Mouse (Mus musculus): ENCODE measurements around the gene Ccdc28b.

Gene Ccdc28b

DNA sequence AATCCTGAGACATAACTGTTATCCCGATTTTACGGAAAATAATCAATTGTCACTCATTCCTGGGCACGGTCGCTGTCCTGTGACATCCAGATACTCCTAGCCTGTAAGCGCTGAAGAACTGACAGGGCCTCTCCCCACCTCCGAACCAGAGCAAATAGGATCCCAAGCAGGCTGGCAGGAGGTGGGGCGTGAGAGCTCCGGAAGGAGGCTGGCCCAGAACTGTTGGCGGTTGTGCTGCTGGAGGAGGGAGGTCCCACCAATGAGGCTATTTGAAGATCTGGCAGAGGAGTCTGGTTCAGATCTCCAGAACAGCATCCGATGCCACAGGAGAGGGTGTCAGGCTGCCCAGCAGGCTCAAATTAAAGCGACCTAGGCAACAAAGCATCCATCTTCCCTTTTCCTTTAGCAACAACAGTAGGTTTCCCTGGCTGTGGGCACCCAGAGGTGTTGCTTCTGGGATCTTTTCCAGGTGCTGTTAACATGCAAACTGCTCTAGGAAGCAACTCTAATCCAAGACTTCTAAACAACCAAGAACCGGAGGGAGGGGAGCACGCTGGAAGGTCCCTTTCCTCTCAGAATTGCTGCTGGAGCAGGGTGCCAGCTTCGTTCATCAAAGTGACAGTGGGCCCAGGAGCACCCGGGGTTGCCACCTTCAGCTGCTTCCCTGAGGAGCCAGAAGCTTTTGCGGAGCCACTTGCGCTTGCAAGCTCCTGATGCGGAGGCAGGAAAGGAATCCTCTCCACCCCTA is 708 bp upstream of the Ccdc28b start:
- in situ Hi-C loops (cut with MboI, MseI) = loop anchor here (5.0 kb wide), 1 partner anchor 67 kb away; no protein-coding TSS in a partner anchor

DNA sequence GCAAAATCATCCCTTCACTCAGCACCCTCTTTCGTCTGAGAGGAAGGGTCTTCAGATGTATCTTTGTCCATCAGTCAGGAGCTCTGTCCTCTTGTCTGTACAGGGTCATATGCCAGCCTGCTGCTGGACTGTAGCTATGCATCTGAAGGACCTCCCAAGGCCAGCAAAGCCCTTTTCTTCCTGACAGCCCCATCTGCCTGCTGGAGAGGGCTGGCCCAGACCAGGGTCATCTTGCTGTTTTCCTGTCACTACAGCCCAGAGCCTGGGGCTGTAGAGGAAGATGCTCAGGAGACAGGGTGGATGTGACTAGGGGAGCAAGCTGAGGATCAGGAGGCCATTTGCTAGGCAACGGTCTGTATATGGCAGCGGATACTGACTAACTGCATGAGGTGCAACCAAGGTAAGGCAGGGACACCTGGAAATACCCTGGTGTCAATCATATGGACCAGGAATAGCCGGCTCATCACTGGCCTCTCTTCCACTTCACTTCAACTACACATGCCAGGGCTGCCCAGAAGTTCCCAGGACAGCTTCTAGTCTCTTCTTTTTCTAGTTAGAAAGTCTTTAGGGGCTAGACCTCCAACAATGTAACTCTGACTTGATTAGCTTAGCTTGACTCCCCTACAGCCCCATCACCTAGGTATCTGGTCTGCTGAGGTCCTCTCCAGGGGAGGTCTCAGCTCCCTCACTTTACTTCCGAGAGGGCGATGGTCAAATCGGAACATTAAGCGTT is 778 bp downstream of the Ccdc28b start:
- in situ Hi-C loops (cut with MboI, MseI) = loop anchor here (5.0 kb wide), 1 partner anchor 66 kb away; no protein-coding TSS in a partner anchor

DNA sequence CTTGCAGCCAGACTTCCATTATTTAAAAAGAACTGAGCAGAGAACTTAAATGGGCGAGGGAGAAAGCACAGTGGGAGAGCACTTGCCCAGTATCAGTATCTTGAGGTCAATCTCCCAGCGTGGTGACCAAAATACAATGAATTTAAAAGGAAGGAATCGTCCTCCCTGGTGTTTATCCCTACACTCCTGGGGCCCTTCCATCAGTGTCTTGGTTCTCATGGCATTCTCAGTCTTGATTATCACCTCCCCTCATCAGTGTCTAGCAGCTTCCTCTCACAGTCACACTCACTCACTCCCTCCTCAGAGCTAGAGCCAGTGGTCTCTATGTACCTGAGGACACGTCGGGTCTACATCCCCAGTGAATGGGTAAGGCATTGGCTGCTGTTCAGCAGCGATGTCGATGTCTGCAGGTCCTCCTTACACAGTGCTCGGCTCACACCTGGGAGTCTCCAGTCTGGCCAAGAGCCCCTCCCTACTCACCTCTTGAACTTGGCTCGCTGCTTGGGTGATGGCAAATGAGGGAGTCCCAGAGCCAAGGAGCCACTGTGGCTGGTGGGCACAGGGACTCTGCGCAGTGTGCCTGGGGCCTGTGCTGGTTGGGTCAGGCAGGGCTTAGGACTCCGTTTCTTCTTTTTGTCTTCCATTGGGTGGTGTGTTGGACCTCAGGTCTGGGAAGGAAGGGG is 1.5 kb downstream of the Ccdc28b start:
- in situ Hi-C loops (cut with MboI, MseI) = loop anchor here (5.0 kb wide), 1 partner anchor 65 kb away; no protein-coding TSS in a partner anchor

DNA sequence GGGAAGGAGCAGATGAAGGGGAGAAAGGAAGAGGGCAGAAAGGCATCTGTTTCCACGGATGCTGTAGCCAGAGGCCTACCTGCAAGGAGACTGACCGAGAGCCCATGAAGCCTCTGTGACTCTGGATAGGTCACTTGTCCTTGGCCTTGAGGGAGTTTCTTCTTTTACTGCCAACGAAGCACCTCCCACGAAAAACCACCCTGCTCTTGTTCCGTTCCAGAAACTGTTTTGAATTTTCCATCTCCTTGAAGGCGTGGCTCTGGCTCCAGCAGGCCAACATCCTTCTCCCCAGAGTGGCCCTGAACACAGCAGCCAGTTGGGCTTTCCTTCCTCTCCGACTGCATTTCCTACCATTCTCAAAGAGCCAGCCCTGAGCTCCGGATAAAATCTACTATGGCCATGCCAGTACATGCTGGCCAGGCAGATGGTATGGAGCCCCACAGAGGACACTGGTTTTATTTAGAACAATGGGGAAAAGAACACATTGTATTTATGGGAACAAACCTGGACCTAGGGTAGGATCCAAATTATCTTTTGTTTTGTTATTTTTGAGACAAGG is 2.4 kb downstream of the Ccdc28b start:
- in situ Hi-C loops (cut with MboI, MseI) = loop anchor here (5.0 kb wide), 1 partner anchor 64 kb away; no protein-coding TSS in a partner anchor

DNA sequence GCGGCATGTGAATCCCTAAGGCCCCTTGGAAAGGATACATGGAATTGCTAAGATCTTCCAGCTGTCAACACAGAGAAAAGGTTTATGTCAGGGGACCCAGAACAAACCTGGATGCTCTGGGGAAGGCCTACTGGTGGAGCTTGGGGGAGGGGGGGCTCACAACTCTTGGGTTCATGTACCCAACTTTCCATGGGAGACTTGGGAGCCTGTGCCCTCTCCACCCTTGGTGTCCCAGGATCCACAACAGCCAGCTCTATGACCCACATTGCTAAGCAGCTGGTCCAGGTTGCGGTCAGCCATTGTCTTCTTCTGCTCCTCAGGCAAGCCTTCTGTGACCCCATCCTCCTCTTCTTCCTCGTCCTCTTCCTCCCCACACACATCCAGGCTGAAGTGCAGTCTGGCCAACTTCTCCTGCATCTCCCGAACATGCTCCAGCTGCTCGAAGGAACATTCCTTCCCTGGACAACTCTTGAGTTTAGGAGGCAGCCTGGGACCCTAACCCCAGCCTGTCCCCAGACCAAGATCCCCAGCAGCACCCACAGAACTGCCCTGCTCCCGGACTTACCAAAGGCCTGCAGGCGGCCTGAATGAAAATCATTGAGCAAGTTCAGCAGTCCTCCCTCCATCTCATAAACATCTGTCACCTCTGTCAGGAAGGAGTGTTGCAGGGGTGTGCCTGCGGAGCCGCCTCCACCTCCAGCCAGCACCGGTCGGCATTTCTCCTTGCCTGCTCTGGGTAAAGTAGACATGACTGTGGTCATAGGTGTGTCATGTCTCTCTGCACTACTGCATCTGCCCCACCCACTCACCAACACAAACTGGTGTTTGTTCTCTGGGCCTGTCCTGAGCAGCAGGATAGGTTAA is 3.1 kb downstream of the Ccdc28b start:
- in situ Hi-C loops (cut with MboI, MseI) = loop anchor here (5.0 kb wide), 1 partner anchor 63 kb away; no protein-coding TSS in a partner anchor

DNA sequence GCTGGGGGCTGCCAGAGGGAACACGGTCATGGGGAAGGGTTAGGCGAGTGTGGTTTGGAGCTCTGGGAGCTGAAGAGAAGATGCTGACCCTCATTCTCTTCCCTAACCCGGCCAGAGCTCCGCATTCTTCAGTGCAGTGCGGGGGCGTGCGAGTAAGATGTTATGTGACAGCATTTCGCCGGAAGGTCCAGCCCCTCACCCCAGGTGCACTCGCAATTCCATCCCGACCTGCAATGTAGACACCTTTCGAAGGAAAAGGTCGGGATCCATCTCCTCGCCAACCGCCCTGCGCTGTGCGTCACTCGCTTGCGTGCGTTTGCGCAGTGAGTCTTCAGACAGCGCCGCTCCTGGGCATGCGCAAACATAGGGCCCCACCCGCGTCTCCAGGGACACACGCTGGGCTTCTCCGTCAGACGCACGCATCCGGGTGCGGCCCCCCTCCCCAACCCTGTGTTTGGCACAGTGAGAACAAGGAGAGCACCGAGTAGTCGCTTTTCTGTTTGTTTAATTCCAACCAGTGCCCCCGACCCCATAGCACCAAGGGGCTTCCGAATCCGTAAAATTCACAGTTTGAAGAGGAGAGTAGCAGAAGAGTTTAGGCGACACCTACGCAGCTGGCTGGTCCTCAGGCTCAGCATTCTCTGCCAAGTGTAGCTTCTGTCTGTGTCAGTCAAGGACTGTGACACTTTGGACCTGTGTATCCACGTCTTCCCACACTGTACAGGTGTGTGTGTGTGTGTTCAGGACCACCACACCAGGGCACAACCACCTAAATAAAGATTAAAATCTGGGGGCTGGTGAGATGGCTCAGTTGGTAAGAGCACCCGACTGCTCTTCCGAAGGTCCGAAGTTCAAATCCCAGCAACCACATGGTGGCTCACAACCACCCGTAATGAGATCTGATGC is 4.7 kb downstream of the Ccdc28b start, which contains the start of gene Iqcc:
Gene Iqcc (minus strand): TSS at position 314 of the 906 bp plus-strand sequence.
- in situ Hi-C loops (cut with MboI, MseI) = no loop called here

DNA sequence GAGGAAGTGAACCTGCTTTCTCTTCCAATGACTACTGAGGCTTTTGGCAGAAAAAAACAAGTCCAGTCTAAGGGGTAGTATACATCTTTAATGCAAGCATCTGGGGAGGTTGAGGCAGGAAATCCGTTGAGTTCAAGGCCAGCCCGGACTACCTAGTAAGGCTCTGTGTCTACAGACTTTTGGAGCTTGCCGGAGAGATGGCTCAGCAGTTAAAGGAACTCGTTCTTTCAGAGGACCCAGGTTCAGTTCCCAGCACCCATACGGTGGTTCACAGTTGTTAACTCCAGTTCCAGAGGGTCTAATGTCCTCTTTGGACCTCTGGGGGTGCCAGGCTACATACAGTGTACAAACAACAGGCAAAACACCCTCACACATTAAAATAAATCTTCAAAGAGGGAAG is 5.7 kb downstream of the Ccdc28b start:
- in situ Hi-C loops (cut with MboI, MseI) = no loop called here

DNA sequence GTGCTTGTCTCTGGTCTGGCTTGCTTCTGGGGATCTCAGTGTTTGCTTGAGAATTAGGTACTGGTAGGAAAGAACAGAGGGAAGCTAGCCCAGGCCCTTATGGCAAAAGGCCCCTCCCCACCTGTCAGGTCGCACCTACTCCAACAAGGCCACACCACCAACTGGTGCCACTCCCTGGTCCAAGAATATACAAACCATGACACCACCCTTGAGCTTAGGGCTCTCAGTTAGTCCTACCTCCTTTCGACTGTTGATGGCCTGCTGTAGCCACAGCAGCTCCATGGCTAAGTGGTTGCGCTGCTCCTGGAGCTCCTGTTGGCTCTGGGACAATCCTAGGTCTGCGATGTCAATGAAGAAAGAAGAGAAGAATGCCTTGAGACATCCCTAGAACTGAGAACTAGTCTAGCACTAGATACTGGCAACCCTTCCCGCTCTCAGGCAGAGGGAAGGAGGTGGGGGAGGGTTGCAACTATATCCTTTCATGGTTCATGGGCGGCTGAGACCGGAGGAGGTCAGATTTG is 6.6 kb downstream of the Ccdc28b start:
- in situ Hi-C loops (cut with MboI, MseI) = no loop called here

DNA sequence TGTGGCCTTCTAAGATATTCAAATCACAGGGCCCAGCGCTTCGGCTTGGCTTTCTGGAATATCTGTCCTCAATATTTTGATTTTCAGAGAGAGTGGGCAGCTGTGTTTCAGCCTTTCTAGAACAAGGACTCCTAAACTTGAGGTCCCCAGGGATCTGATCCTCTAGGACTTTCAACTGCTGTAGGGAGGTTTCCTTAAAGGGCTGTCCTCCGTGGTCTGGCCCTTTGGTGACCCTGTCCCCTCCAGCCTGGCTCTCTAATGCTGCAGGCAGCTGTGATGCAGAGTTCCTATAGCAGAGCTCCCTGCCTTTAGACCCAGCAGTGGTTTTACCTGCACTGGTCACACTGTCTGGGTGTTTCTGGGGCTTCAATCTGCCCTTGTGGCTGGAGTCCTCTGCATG is 7.1 kb downstream of the Ccdc28b start:
- in situ Hi-C loops (cut with MboI, MseI) = no loop called here

DNA sequence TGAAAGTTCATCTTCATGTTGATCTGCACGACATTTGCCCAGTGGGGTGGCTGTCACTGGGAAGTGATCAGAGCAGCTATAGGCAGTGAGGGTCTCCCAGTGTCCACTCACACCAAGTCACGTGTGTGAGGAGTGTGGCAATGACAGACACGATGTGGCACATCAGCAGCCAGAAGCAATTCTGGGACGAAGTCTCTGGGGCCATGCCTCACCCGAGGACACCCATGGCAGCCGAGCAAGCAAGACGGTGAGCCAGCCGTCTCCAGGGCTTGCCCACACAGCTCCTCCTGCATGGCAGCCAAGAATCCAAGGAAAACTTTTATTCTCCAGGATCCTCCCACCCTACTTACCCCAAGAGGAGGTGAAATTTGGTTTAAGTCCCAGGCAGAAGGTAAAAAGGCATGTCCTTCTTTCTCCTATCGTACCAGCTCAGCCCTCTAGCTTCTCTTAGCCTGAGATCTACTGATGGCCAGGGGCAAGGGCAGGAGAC is 7.9 kb downstream of the Ccdc28b start:
- in situ Hi-C loops (cut with MboI, MseI) = no loop called here

DNA sequence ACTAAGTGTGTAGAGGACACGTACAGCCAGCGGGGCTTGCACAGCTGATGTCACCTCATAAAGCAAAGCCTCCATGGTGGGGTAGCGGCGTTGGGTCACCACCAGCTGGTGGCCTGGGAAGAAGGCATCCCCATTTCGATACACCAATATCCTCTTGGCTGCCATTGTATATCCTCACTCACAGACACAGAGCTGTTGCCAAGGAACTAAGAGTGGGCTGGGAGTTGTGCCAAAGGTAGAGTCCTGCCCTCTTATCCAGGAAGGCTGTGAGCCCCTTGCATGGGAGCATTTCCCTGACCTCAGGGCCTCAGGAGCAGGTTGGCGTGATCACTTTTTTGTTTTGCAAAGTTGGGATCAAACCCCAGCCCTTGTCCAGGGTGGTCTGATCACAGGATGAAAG is 9.7 kb downstream of the Ccdc28b start, which contains the start of gene Dcdc2b:
Gene Dcdc2b (minus strand): TSS at position 165 of the 400 bp plus-strand sequence.
- in situ Hi-C loops (cut with MboI, MseI) = no loop called here

DNA sequence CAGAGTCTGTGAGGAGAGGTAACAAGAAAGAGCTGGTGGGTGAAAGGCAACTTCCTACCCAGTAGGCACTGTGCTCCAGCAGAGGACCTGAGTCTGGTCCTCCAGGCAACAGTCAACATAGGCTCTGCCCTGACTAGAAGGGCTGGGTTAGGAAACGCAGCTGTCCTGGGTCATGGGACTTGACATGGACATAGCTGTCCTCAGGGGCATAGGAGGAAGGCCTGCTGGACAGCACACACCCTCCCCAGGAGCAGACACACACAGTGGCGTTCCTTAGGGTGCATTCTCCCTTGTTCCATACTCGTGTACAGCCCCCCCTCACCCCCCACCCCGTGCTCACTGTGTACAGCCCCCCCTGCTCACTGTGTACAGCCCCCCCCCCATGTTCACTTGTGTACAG is 13.3 kb downstream of the Ccdc28b start:
- in situ Hi-C loops (cut with MboI, MseI) = no loop called here

DNA sequence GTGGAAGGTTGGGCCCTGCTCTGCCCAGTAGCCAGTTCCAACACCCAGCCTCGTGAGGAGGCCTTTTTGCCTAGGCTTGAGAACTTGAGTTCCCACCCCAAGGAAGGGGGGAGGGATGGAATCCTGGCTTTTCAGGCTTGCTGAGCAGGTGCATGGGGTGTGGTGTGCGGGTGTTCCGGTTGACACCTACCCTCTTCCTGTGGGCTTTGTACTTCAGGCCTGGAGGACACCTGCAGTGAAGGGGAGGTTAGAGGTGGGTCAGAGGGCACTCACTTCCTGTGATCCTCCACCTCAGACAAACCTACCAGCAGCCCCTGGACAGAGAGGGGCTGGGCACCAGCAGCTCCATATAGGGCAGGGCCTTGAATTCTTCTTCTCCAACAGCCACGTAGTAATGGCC is 13.7 kb downstream of the Ccdc28b start:
- in situ Hi-C loops (cut with MboI, MseI) = no loop called here

DNA sequence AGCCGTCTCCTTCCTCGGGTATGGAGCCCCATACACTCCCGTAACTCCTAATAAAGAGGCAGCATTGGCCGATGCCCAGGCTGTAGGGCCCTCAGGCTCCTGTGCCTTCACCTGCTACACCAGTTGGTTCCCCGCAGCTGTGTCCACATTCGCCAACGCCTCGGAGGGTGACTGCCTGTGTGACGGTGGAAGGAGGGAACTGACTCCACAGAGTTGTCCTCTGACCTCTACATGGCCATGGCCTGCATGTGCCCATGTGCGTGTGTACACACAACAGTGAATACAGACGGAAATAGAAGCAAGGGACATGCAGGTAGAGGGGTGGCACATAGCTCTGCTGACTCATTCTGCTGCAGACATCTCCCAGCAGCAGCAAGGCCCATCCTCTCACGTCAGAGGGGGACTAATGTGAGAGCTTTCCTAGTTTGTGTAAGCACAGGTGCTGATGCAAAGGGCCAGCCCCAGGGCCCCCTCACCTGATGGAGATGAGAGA is 14.6 kb downstream of the Ccdc28b start:
- in situ Hi-C loops (cut with MboI, MseI) = no loop called here

DNA sequence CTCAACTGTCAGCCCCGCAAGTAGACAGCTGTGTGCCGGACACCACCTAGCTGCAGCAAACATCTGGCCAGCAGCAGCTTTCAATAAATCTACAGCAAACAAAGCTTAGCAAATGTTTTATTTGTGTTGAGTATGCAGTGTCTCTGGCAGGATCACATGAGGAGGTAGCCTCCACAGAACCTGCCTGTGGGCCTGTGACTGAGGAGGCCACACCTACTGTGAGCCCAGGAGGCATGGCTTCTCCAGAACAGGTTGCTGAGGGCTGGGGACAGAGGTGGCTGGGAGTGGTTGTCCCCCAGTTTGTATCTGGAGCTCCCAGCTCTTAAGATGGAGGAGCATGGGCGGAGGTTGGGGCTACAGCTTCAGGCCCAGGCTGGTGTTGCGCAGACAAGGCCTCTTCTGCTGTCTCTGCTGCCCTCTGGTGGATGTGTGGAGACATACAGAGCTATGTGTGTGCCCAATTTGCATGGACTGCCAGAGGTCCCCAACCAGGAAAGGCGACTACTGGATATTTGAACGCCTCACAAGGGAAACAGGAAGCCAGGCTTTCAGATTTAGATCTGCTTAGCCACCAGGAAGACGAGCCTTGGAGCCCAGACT is 15.2 kb downstream of the Ccdc28b start:
- in situ Hi-C loops (cut with MboI, MseI) = no loop called here

DNA sequence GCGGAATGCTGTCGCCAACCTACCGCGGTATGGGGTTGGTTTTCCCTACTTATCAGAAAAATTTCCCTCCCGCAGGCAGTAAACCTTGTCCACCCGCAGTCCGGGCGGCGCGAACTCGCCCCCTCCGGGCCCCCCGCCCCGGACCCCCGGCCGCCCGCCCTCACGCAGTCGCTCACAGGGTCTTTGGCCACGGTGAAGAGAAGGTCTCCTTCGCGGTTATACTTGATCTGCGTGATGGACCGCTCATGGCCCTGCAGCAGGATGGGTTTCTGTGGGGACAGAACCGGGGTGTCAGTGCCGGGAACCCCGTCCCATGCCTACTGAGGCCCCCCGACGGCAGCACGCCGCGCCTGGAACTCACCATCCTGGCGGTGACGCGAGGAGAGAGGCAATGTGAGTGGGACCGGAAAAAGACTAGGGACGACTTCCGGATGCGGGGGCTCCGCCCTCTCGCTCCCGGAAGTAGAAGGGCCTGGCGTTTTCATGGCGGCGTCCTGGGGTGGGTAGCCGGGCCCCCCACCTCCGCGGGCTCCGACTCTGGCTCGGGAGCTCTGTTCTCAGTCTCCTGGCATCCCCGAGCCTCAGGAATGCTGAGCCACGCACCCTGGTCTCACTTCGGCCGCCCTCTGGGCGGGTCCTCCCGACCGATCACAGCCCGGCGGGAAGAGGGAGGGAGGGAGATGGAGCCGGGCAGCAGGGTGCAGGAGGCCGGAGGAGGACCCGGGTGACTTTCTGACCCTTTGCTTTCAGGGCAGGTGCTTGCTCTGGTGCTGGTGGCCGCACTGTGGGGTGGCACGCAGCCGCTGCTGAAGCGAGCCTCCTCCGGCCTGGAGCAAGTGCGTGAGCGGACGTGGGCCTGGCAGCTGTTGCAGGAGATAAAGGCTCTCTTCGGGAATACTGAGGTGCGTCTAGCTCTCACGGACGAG is 23.3 kb downstream of the Ccdc28b start, which contains the start of the genes Eif3i and Tmem234:
Gene Eif3i (minus strand): TSS at position 416 of the 926 bp plus-strand sequence.
Gene Tmem234 (plus strand): TSS at position 436 of the 926 bp plus-strand sequence.
- in situ Hi-C loops (cut with MboI, MseI) = no loop called here

DNA sequence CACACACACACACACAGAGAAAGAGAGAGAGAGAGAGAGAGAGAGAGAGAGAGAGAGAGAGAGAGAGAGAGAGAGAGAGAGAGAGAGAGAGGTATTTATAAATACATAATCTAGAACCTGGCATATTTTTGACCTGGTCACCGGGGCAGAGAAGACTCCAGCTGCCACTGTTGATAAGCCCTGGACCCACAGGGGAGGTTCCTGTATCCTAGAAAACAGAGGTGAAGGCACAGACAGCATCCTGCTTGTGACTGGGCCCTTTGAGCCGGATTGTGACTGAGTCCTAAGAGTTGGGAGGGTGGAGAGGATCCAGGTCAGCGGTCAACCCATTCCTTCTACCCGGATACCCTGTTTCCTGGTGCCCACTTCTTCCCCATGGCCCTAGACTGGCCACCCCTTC is 34.9 kb downstream of the Ccdc28b start:
- in situ Hi-C loops (cut with MboI, MseI) = loop anchor here (25.0 kb wide), 1 partner anchor 1323 kb away; the partner anchor contains the start of gene Laptm5

Measured in T-helper 2 cell (primary cell).